Mouse (Mus musculus): ENCODE data around the gene Pdlim7.

DNA sequence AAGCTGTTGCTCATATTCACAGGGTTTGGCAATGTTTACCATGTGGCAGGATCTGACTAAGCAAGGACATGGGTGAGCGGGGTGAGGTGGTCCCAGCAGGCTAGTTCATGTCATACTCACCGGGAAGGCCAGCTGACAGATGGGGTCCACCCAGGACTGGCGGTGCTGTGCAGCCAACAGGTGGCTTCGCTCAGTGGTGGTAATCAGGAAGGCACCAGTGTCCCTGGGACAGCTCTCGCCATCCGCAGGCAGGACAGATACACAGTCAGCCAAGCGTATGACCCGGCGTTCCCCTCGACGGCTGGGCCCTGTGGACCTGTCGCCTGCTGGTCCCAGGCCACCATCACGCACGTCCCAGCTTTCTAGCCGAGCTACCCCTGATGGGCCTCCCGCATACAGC, 13.7 kb upstream of the Pdlim7 start:
- no peak for TF ChIP-seq CEBPB (IDR thresholded peaks at IDR 0.05; ENCODE audit: low read depth)
- no peak for TF ChIP-seq USF1 (IDR thresholded peaks at IDR 0.05; ENCODE audit: low read depth)
- no peak for TF ChIP-seq CTCF (IDR thresholded peaks at IDR 0.05; ENCODE audit: control insufficient read depth, insufficient read depth, insufficient read length)
- no peak for TF ChIP-seq MAX (IDR thresholded peaks at IDR 0.05)
